Mouse (Mus musculus) lung, adult 2 months (tissue): ENCODE data around the gene Sufu. TPM values are rescaled to one million over a fixed set of nuclear protein-coding genes. Genes with fewer than 3 reads are reported as not detected.
A peak's percentile ranks its signal among the peaks of the same experiment; 100 is the strongest.

Source experiments
- DNase-seq: peaks from one replicate; pipeline ENCODE4 v3.0.0; 2022
- H3K4me1 ChIP-seq: fragments of 200-500 bp; 2 replicates; pipeline ENCODE4 v1.6.1; 2011; ENCODE audit warnings: low read length; ENCODE audit not compliant: control insufficient read depth, insufficient read depth
- H3K4me3 ChIP-seq: fragments of 200-500 bp; replicated peaks from 2 replicates; pipeline ENCODE3; 2011; ENCODE audit warnings: low read depth, mild to moderate bottlenecking, control low read depth, low read length; ENCODE audit errors: extremely low read depth
- CTCF ChIP-seq: fragments of 200-500 bp; IDR thresholded peaks from 2 replicates; pipeline ENCODE4 v1.5.1; 2011; ENCODE audit warnings: mild to moderate bottlenecking, low read length, control low read depth; ENCODE audit not compliant: insufficient read depth
- POLR2A ChIP-seq: fragments of 200-500 bp; IDR thresholded peaks from 2 replicates; pipeline ENCODE4 v1.6.1; 2011; ENCODE audit warnings: low read depth, mild to moderate bottlenecking, control low read depth, low read length, borderline replicate concordance; ENCODE audit errors: extremely low read depth
- WGBS: fragments of 180-500 bp; shearing (Covaris S2); methylation state at CpG from one replicate; pipeline ENCODE4 v1.1.7; 2018; 5-methylcytosine and 5-hydroxymethylcytosine counted together
- polyA plus RNA-seq: library from polyadenylated mRNA; depleted of rRNA; stranded (reverse); fragments of >200 nt; gene quantifications from 2 replicates; pipeline ENCODE4 v1.2.3, GENCODE M21; 2012

Sufu gene
- polyA plus RNA-seq, 1 experiment, result 17.5 TPM

- WGBS, result 4% methylated on average over 1 of the region's 1 CpGs
- no peak overlapping the region for H3K4me3 ChIP-seq
- TF ChIP-seq POLR2A, result no peak
- TF ChIP-seq CTCF, result no peak
- peaks cover 52% of the 10 kb centered on the region for H3K4me1 ChIP-seq
- DNase-seq, result peak; percentile 49
Observed at GRCm38 (mm10) chr19:46455032-46455431, 58.3 kb downstream of the Sufu start.

GRCm38 (mm10) chr19:46455556-46455955, 58.9 kb downstream of the Sufu start:
- Histone ChIP-seq H3K4me3 (no peak overlapping the region), H3K4me1 (peaks cover 52% of the 10 kb centered on the region)
- DNase-seq, result no peak
- WGBS, result 65% methylated on average over 8 of the region's 8 CpGs
- TF ChIP-seq POLR2A, result no peak
- TF ChIP-seq CTCF, result no peak

- no peak for TF ChIP-seq CTCF
- TF ChIP-seq POLR2A, result 0 out of 2 replicates have a peak, but pooled peaks have one; percentile 17
- peaks cover 52% of the 10 kb centered on the region for H3K4me1 ChIP-seq
- H3K4me3 ChIP-seq, result no peak overlapping the region
- 40% methylated on average over 5 of the region's 5 CpGs for WGBS
- DNase-seq, result no peak
Observed at GRCm38 (mm10) chr19:46456018-46456735, 59.5 kb downstream of the Sufu start.

GRCm38 (mm10) chr19:46457798-46458197, 61.1 kb downstream of the Sufu start:
- peaks cover 50% of the 10 kb centered on the region for H3K4me1 ChIP-seq
- 34% methylated on average over 5 of the region's 5 CpGs for WGBS
- no peak for DNase-seq

GRCm38 (mm10) chr19:46459256-46459655, 62.6 kb downstream of the Sufu start:
- DNase-seq, result no peak
- TF ChIP-seq POLR2A (no peak), CTCF (no peak)
- 34% methylated on average over 10 of the region's 10 CpGs for WGBS
- Histone ChIP-seq H3K4me3 (no peak overlapping the region), H3K4me1 (peaks cover 39% of the 10 kb centered on the region)

More at GRCm38 (mm10) chr19:46457798-46458197, 61.1 kb downstream of the Sufu start:
- no peak overlapping the region for H3K4me3 ChIP-seq
- TF ChIP-seq CTCF (no peak), POLR2A (no peak; the same call in 1 of the 2 replicates)

GRCm38 (mm10) chr19:46459889-46460288, 63.2 kb downstream of the Sufu start:
- TF ChIP-seq POLR2A (no peak), CTCF (no peak)
- DNase-seq, result peak; percentile 67
- Histone ChIP-seq H3K4me3 (no peak overlapping the region), H3K4me1 (peaks cover 36% of the 10 kb centered on the region)
- 58% methylated on average over 2 of the region's 2 CpGs for WGBS

GRCm38 (mm10) chr19:46462574-46462973, 65.9 kb downstream of the Sufu start:
- H3K4me1 ChIP-seq, result peaks cover 19% of the 10 kb centered on the region
- 88% methylated on average over 3 of the region's 3 CpGs for WGBS
- no peak overlapping the region for H3K4me3 ChIP-seq
- DNase-seq, result no peak
- TF ChIP-seq CTCF (no peak), POLR2A (no peak)

- H3K4me1 ChIP-seq, result peaks cover 16% of the 10 kb centered on the region
- TF ChIP-seq CTCF (no peak), POLR2A (no peak)
- DNase-seq, result no peak
- over 99% methylated on average over 4 of the region's 4 CpGs for WGBS
- H3K4me3 ChIP-seq, result no peak overlapping the region
Observed at GRCm38 (mm10) chr19:46463446-46463845, 66.8 kb downstream of the Sufu start.

- no peak overlapping the region for H3K4me3 ChIP-seq
- TF ChIP-seq POLR2A (no peak), CTCF (no peak)
- WGBS, result 51% methylated on average over 6 of the region's 6 CpGs
- peaks cover 12% of the 10 kb centered on the region for H3K4me1 ChIP-seq
- DNase-seq, result no peak
Observed at GRCm38 (mm10) chr19:46466160-46466559, 69.5 kb downstream of the Sufu start.

- WGBS, result 45% methylated on average over 3 of the region's 3 CpGs
- DNase-seq, result no peak
- TF ChIP-seq CTCF, result no peak
- no peak for TF ChIP-seq POLR2A
- Histone ChIP-seq H3K4me3 (no peak overlapping the region), H3K4me1 (peaks cover 20% of the 10 kb centered on the region)
Observed at GRCm38 (mm10) chr19:46467051-46467503, 70.4 kb downstream of the Sufu start.
